Mouse (Mus musculus) limb, embryonic 13.5 days (tissue): Measurements from ENCODE around the gene Klf7. TPM values are rescaled to one million over a fixed set of nuclear protein-coding genes. Genes with fewer than 3 reads are reported as not detected.

Source experiments
- ATAC-seq: fragments of 200-750 bp; cut with Nextera tagmentation; 2 replicates; pipeline ENCODE4 v1.8.0; 2017; ENCODE audit warnings: low read depth, moderate number of reproducible peaks, moderate TSS enrichment; ENCODE audit not compliant: low FRiP score
- H3K27ac ChIP-seq: fragments of 300-500 bp; sonication (generic); 2 replicates; pipeline ENCODE4 v1.5.1; 2015; ENCODE audit warnings: inconsistent platforms, mild to moderate bottlenecking, moderate library complexity
- H3K27me3 ChIP-seq: fragments of 300-500 bp; sonication (generic); 2 replicates; pipeline ENCODE4 v1.6.1; 2015; ENCODE audit warnings: mild to moderate bottlenecking, inconsistent platforms
- H3K36me3 ChIP-seq: fragments of 300-500 bp; sonication (generic); 2 replicates; pipeline ENCODE4 v1.6.1; 2015; ENCODE audit warnings: inconsistent platforms, mild to moderate bottlenecking, moderate library complexity
- H3K4me1 ChIP-seq: fragments of 300-500 bp; sonication (generic); 2 replicates; pipeline ENCODE4 v1.6.1; 2015; ENCODE audit warnings: inconsistent platforms
- H3K4me2 ChIP-seq: fragments of 300-500 bp; sonication (generic); replicated peaks from 2 replicates; pipeline ENCODE4 v1.6.1; 2015; ENCODE audit warnings: inconsistent platforms, mild to moderate bottlenecking, moderate library complexity
- H3K4me3 ChIP-seq: fragments of 300-500 bp; sonication (generic); 2 replicates; pipeline ENCODE4 v1.5.1; 2015; ENCODE audit warnings: moderate library complexity, mild to moderate bottlenecking, inconsistent platforms
- H3K9ac ChIP-seq: fragments of 300-500 bp; sonication (generic); 2 replicates; pipeline ENCODE4 v1.6.1; 2015; ENCODE audit warnings: mild to moderate bottlenecking, inconsistent platforms
- H3K9me3 ChIP-seq: fragments of 300-500 bp; sonication (generic); 2 replicates; pipeline ENCODE4 v1.6.1; 2016; ENCODE audit warnings: inconsistent platforms
- WGBS: fragments of 180-500 bp; shearing (Covaris S2); methylation state at CpG from one replicate; pipeline ENCODE4 v1.1.7; 2015; 5-methylcytosine and 5-hydroxymethylcytosine counted together
- polyA plus RNA-seq: library from polyadenylated mRNA; unstranded; fragments of >200 nt; fragmentation: Nextera tagmentation; extraction: Ambion mirVana; gene quantifications from 2 replicates; pipeline ENCODE4 v1.2.1, GENCODE M21; 2015

The Klf7 gene
- polyA plus RNA-seq, 1 experiment from 2014 or later, result 20.0 TPM

DNA sequence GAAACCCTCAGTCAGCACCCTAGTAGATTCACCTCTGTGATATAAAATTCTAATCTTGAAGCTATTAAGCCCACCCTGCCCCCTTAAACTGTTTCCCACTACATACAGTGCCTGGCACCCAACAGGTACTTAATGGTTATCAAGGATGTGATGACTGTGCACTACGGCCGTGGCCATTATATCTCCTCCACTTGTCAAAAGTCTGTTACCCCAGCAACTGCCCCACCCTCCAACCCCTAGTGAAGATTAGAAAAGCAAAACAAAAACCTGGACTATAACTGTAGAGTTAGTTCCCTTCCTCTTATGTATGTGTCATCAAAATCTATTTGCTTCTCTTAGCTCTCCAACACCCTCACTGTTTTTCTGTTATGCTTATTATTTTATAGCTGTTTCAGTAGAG is 40.9 kb downstream of the Klf7 start:
- ATAC-seq, result no peak
- H3K4me2 ChIP-seq, result no peak overlapping the region
- peaks cover 14% of the 10 kb centered on the region for H3K4me1 ChIP-seq
- H3K4me3 ChIP-seq, result no peak overlapping the region
- H3K27me3 ChIP-seq, result no peaks in the 10 kb centered on the region
- 72% methylated on average over 2 of the region's 2 CpGs for WGBS
- H3K9ac ChIP-seq, result no peak overlapping the region
- H3K9me3 ChIP-seq, result no peaks in the 10 kb centered on the region
- no peak overlapping the region for H3K27ac ChIP-seq
- H3K36me3 ChIP-seq, result peaks cover 26% of the 10 kb centered on the region

DNA sequence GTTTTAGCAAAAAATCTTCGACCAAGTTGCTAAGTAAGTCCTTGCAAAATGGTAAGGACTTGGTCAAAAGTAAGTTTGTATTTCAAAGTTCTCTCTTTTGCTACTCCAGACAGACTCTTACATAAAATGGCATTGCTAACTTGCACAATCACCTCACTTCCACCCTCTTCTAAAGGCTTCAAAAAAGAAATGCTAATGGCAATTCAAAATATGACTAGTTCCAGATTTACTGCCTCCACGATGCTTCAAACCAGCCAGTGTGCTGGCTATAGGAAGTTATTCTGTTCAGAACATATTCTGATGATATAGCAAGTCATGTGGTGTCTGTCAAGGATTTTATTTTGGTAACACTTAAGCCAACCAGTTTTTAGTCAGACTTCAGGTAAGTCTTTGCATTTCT is 41.8 kb downstream of the Klf7 start:
- peaks cover 26% of the 10 kb centered on the region for H3K36me3 ChIP-seq
- no peak for ATAC-seq
- no peak overlapping the region for H3K27ac ChIP-seq
- H3K9me3 ChIP-seq, result no peaks in the 10 kb centered on the region
- H3K4me2 ChIP-seq, result no peak overlapping the region
- H3K4me3 ChIP-seq, result no peak overlapping the region
- WGBS, result 84% methylated on average over 2 of the region's 2 CpGs
- no peak overlapping the region for H3K9ac ChIP-seq
- H3K27me3 ChIP-seq, result no peaks in the 10 kb centered on the region
- peaks cover 8% of the 10 kb centered on the region for H3K4me1 ChIP-seq

DNA sequence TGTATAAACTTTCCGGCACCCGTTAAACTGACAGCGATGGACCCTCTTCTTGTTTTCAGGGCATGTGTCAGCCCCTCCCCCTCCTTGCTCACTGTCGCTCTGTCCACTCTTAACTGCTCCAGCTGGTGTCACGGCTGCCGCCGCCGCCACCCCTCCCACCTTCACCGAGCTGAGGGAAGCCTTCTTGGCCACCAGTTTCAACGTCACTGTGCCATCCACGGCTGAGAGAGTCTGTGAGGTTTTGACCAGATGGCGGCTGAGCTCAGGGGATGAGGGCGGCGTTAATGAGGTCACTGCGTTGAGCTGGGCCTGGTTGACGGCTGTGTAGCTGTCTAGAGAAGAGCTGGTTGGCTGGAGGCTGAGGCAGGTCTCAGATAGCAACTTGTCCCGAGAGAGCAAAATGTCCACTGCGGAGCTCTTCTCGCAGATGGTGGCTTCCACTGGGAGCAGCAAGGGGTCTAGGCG is 43.3 kb downstream of the Klf7 start:
- no peaks in the 10 kb centered on the region for H3K9me3 ChIP-seq
- no peak for ATAC-seq
- WGBS, result 83% methylated on average over 20 of the region's 20 CpGs

DNA sequence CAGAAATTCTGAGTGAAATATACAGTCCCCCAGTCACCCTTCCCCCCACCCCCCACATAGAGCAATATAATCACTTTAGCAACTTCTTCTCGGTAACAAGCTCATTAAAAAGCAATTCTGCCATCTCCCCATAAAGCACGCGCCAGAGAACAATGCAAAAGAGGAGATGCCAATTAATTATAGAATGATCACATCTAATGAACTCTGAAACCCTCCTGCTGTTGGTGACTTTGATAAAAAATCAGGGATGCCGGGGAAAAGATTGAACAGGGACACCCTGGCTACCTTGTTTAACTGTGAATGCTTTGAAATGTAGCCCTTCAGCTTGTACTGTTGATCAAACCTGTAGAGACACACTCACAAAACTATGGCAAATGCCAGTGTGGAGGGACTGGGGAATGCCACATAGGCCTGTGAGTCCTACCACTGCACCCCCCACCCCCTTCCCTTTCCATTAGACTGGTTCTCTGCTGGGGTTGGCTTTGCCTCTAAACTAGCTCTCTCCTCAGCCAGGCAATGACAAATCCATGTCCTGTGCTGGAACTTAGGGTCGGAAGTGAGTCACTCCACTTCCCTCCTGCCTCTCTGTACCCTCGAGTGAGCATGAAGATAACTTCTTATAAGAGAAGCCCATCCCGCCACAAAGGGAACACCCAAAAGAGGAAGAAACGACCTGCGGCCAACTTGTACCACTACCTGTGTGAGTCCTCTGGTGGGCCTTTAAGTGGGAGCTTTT is 43.9 kb downstream of the Klf7 start:
- Histone ChIP-seq H3K4me1 (no peaks in the 10 kb centered on the region), H3K27me3 (no peaks in the 10 kb centered on the region), H3K9me3 (no peaks in the 10 kb centered on the region), H3K27ac (no peak overlapping the region), H3K9ac (no peak overlapping the region), H3K36me3 (peaks cover 26% of the 10 kb centered on the region), H3K4me2 (no peak overlapping the region), H3K4me3 (no peak overlapping the region)
- ATAC-seq, result no peak
- WGBS, result 71% methylated on average over 9 of the region's 9 CpGs

More for the DNA sequence above, 43.3 kb downstream of the Klf7 start:
- no peak overlapping the region for H3K4me3 ChIP-seq
- no peak overlapping the region for H3K9ac ChIP-seq
- no peak overlapping the region for H3K27ac ChIP-seq
- H3K4me2 ChIP-seq, result no peak overlapping the region
- H3K36me3 ChIP-seq, result peaks cover 26% of the 10 kb centered on the region
- no peaks in the 10 kb centered on the region for H3K27me3 ChIP-seq
- no peaks in the 10 kb centered on the region for H3K4me1 ChIP-seq

DNA sequence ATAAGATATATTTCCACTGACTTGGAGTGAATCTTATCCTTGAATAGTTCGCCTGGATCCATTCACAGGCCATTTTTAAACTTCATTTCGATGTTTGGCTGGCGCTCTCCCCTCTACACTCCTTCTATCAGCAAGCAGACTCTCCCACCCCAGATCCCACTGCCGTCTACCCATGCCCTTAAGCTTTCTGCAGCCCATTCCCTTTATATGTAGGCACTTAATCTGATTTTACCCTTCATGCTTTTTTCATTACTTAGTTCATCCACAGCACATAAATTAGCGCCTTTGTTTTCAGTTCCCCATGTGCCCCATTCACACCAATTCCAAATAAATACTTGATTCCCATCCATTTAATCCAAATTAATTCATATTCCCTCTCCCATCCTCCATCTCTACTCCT is 48.0 kb downstream of the Klf7 start:
- no peaks in the 10 kb centered on the region for H3K4me1 ChIP-seq
- no peak for ATAC-seq
- no peaks in the 10 kb centered on the region for H3K27me3 ChIP-seq
- WGBS, result 89% methylated on average over 5 of the region's 5 CpGs
- H3K27ac ChIP-seq, result no peak overlapping the region
- H3K9ac ChIP-seq, result no peak overlapping the region
- H3K4me3 ChIP-seq, result no peak overlapping the region
- H3K36me3 ChIP-seq, result peaks cover 24% of the 10 kb centered on the region
- no peaks in the 10 kb centered on the region for H3K9me3 ChIP-seq
- H3K4me2 ChIP-seq, result no peak overlapping the region

DNA sequence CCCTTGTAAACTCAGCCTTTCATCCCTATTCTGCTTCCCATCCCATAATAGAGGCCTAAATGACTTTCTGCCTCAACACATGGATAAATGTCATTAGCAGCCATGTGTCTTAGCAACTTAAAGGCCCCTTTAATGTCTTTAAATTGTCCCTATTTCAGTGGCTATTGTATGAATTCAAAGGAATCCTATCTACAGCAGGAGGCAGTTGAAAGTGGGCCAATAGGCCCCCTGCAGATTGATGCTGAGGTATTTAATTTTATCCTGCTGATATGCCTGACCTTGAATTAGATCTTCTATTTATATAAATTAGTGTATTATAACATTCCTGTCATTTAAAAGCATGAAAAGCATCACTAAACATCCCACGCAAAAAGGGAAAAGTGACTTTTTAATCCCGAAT is 51.1 kb downstream of the Klf7 start:
- Histone ChIP-seq H3K9ac (no peak overlapping the region), H3K36me3 (no peaks in the 10 kb centered on the region), H3K27ac (no peak overlapping the region), H3K9me3 (no peaks in the 10 kb centered on the region), H3K4me3 (no peak overlapping the region), H3K4me1 (peaks cover 3% of the 10 kb centered on the region; the same call in 1 of the 2 replicates), H3K4me2 (no peak overlapping the region), H3K27me3 (no peaks in the 10 kb centered on the region)
- WGBS, result 94% methylated on average over 2 of the region's 2 CpGs
- ATAC-seq, result no peak

DNA sequence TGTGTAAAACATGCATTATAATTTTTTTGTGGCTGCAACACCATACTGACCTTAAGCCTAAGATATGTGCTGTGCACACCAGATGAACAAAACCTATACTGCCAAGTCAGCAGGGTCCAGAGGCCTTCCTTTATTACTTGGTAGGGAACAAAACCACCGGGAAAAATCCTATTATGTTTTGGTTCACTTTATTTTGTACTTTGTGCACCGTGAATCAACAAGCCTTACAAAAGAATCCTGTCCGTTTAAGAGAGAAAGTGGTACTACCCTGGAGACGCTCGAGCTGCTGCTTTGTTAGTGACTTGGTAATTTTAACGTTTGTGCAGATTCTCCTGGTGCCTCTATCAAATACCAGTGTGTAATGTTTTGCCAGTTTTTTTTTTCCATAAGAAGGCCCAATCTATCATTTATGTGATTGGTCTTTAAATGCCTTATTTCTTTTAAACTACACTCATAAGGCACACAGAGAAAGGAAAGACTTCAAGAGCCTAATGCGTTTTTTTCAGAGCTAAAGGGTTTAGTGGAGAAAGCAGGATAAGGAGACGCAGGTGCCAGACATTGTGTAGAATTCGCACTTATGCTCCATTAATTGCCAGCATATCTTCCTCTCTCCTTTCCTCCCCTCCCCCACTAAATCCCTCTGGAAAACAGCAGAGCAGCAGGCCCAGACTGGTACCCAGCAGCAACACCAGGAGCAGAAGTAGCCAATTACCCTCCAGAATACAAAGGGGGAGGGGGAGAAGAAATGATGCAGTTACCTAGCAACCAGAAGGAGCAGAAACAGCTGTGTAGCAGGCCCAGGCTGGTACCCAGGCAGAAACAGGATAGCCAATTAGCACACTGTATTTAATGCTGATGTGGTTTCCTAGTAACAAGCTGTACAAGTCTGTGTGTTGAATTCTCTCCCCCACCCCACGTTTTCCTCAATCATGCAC is 55.5 kb downstream of the Klf7 start:
- Histone ChIP-seq H3K4me3 (no peak overlapping the region), H3K9me3 (no peaks in the 10 kb centered on the region), H3K4me2 (no peak overlapping the region), H3K36me3 (no peaks in the 10 kb centered on the region), H3K9ac (no peak overlapping the region), H3K27ac (no peak overlapping the region), H3K27me3 (peaks cover 6% of the 10 kb centered on the region; the same call in 1 of the 2 replicates), H3K4me1 (peaks cover 6% of the 10 kb centered on the region; the same call in 1 of the 2 replicates)
- ATAC-seq, result no peak
- 39% methylated on average over 10 of the region's 10 CpGs for WGBS

DNA sequence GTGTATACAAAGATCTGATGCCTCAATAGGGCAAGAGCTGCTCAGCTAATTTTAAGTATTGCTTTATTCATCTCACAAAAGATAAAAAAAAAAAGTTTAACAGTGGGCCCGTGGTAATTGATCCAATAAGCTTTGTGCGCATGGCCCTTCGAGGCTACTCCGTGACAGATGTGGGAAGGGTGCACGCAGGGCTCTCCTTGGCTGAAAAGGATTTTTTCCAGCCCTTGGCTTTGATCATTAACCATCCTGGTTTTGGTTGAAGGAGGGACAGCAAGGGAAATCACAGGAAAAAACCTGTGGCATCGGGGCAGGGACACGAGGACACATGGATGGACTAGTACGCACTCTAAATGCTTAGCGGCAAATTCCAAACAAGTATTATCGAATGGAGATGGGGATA is 60.6 kb downstream of the Klf7 start:
- Histone ChIP-seq H3K36me3 (peaks cover 5% of the 10 kb centered on the region; the same call in 1 of the 2 replicates), H3K9me3 (no peaks in the 10 kb centered on the region), H3K4me2 (no peak overlapping the region), H3K27me3 (peaks cover 6% of the 10 kb centered on the region; the same call in 1 of the 2 replicates), H3K9ac (no peak overlapping the region), H3K27ac (no peak overlapping the region), H3K4me3 (no peak overlapping the region), H3K4me1 (peaks cover 22% of the 10 kb centered on the region)
- WGBS, result 70% methylated on average over 10 of the region's 10 CpGs
- ATAC-seq, result no peak

DNA sequence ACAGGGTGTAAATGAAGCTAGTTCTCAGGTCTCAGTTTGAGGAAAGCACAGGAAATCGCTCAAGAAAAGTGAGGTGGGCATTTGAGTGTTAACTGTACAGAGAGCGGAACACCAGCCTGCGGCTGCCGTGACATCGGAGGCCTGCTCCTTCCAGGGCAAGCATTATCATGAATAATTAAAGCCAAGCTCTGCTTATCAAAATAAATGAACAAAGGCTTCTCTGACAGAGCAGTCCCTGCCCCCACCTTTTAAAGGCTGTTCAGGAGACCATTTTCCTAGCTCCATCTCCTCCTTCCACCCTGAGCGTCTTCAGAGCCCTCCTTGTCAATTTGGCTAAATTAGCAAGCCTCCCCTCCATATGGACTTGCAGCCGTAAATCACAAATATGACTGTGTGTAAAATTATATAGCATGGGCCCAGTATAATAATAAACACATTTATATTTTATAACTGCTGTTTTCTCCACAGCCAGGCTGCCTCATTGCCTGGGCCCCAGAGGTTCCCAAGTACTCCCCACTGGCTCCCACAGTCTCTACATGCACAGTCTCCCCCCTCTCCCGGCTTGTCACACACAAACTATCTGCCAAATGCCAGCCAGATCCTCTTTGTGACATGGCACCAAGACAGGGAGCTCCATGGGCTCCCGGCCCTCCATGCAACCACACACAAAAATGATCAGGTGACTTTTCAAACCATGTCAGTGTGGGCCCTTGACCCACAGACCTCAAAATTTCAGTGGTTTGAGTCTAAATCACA is 61.2 kb downstream of the Klf7 start:
- 29% methylated on average over 9 of the region's 9 CpGs for WGBS
- Histone ChIP-seq H3K4me2 (0 out of 2 replicates have a peak overlapping the region, but pooled peaks have one; percentile 19), H3K27me3 (peaks cover 6% of the 10 kb centered on the region; the same call in 1 of the 2 replicates), H3K4me3 (no peak overlapping the region), H3K9me3 (no peaks in the 10 kb centered on the region), H3K9ac (no peak overlapping the region), H3K4me1 (peaks cover 22% of the 10 kb centered on the region), H3K36me3 (peaks cover 5% of the 10 kb centered on the region; the same call in 1 of the 2 replicates), H3K27ac (no peak overlapping the region)
- ATAC-seq, result peak; percentile 59; the same call in 1 of the 2 replicates

DNA sequence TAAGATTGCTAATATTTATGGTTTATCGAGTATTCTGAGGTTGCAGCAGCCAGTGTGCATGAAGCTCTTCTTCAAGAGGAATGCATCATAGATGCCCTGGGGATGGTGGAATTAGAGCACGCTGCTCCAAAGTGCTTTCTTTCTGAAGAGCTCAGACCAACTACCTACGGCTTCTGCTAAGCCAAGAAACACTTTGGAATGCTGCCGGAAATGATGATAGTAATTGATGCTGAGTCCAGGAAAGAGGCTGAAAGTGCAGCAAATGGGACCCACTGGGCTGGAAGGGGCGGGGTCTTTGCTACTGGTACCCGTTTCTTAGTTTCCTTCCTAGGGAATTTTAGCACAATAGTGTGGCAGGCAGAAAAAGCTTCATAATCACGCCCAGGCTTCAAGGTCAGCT is 62.0 kb downstream of the Klf7 start:
- H3K27ac ChIP-seq, result no peak overlapping the region
- WGBS, result 66% methylated on average over 7 of the region's 7 CpGs
- H3K27me3 ChIP-seq, result peaks cover 6% of the 10 kb centered on the region; the same call in 1 of the 2 replicates
- H3K9ac ChIP-seq, result no peak overlapping the region
- H3K4me3 ChIP-seq, result no peak overlapping the region
- peaks cover 5% of the 10 kb centered on the region; the same call in 1 of the 2 replicates for H3K36me3 ChIP-seq
- H3K4me2 ChIP-seq, result 0 out of 2 replicates have a peak overlapping the region, but pooled peaks have one; percentile 19
- peaks cover 22% of the 10 kb centered on the region for H3K4me1 ChIP-seq
- ATAC-seq, result no peak
- H3K9me3 ChIP-seq, result no peaks in the 10 kb centered on the region

DNA sequence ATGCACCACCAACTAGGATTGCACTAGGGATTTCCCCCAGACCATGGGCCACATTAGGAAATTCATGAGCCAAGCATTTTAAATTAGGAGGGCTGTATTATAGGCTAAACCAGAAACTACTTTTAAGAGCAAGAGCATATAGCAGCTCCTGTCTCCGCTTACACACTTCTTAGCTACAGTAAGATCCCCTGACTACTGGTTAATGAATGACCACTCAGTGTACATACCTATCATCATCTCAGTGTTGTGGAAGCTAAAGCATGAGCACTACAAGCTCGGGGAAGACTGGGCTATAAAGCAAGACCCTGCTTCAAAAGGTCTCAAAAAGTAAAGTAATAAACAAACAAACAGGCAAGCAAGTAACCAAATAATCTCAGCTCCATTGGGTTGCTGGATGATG is 65.5 kb downstream of the Klf7 start:
- H3K4me2 ChIP-seq, result no peak overlapping the region
- H3K27ac ChIP-seq, result no peak overlapping the region
- H3K4me1 ChIP-seq, result peaks cover 19% of the 10 kb centered on the region
- ATAC-seq, result no peak
- no peak overlapping the region for H3K9ac ChIP-seq
- no peak overlapping the region for H3K4me3 ChIP-seq
- peaks cover 5% of the 10 kb centered on the region; the same call in 1 of the 2 replicates for H3K36me3 ChIP-seq
- H3K27me3 ChIP-seq, result no peaks in the 10 kb centered on the region
- WGBS, result 79% methylated on average over 2 of the region's 2 CpGs
- H3K9me3 ChIP-seq, result no peaks in the 10 kb centered on the region
